Mouse (Mus musculus) stomach, embryonic 16.5 days (tissue): Measurements from ENCODE around the gene Eif2b3. TPM values are rescaled to one million over a fixed set of nuclear protein-coding genes. Genes with fewer than 3 reads are reported as not detected.

Source experiments
- ATAC-seq: fragments of 200-750 bp; cut with Nextera tagmentation; 2 replicates; pipeline ENCODE4 v1.8.0; 2017; ENCODE audit warnings: moderate number of reproducible peaks, moderate TSS enrichment; ENCODE audit not compliant: insufficient read depth, low FRiP score
- H3K27ac ChIP-seq: fragments of 300-500 bp; sonication (generic); 2 replicates; pipeline ENCODE4 v1.5.1; 2014; ENCODE audit warnings: low read length
- H3K27me3 ChIP-seq: fragments of 300-500 bp; sonication (generic); 2 replicates; pipeline ENCODE4 v1.6.1; 2014; ENCODE audit warnings: low read length, control low read depth, mixed read lengths; ENCODE audit not compliant: control insufficient read depth, insufficient read depth
- H3K36me3 ChIP-seq: fragments of 300-500 bp; sonication (generic); 2 replicates; pipeline ENCODE4 v1.6.1; 2014; ENCODE audit warnings: low read length; ENCODE audit not compliant: control insufficient read depth, insufficient read depth
- H3K4me1 ChIP-seq: fragments of 300-500 bp; sonication (generic); 2 replicates; pipeline ENCODE4 v1.6.1; 2014; ENCODE audit warnings: low read length, control low read depth, mixed read lengths; ENCODE audit not compliant: control insufficient read depth, insufficient read depth
- H3K4me2 ChIP-seq: fragments of 300-500 bp; sonication (generic); 2 replicates; pipeline ENCODE4 v1.6.1; 2014; ENCODE audit warnings: low read depth, low read length, mixed read lengths
- H3K4me3 ChIP-seq: fragments of 300-500 bp; sonication (generic); replicated peaks from 2 replicates; pipeline ENCODE4 v1.5.1; 2014; ENCODE audit warnings: mild to moderate bottlenecking, low read length
- H3K9ac ChIP-seq: fragments of 300-500 bp; sonication (generic); 2 replicates; pipeline ENCODE4 v1.6.1; 2014; ENCODE audit warnings: low read length
- H3K9me3 ChIP-seq: fragments of 300-500 bp; sonication (generic); replicated peaks from 2 replicates; pipeline ENCODE4 v1.6.1; 2016; ENCODE audit warnings: low read length, control low read depth; ENCODE audit not compliant: control insufficient read depth
- WGBS: fragments of 180-500 bp; shearing (Covaris S2); extraction: QIAGEN DNeasy Blood & Tissue Kit; methylation state at CpG from one replicate; pipeline ENCODE4 v1.1.7; 2014; 5-methylcytosine and 5-hydroxymethylcytosine counted together
- polyA plus RNA-seq: library from polyadenylated mRNA; unstranded; fragments of >200 nt; fragmentation: Nextera tagmentation; extraction: Ambion mirVana; gene quantifications from 2 replicates; pipeline ENCODE4 v1.2.1, GENCODE M21; 2015

The Eif2b3 gene
- polyA plus RNA-seq, 1 experiment from 2014 or later: 35.6 TPM

DNA sequence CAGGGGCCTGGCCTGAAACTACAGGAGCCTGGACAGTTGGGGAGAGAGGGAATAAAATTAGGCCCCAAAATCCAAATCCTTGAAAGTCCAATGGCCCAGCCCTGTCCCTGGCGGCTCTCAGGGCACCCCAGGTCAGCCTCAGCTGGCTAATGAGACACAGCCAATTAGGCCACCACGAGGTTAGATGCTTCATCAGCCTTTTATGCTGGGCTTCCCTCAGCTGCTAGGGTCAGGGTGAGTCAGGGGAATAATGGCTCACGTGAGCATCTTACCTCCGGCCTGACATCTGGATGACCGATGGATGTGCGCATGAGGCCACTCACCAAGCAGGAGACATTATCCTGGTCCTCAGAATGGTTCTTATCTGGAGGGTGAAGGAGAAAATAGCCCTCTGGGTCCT lies 111.6 kb downstream of the Eif2b3 start:
- Histone ChIP-seq H3K36me3 (peaks cover 7% of the 10 kb centered on the region; the same call in 1 of the 2 replicates), H3K4me1 (peaks cover 21% of the 10 kb centered on the region), H3K27ac (no peak overlapping the region), H3K9ac (no peak overlapping the region), H3K27me3 (0 out of 2 replicates have a peak, but pooled peaks cover 4% of the 10 kb centered on the region), H3K9me3 (no peaks in the 10 kb centered on the region), H3K4me3 (no peak overlapping the region), H3K4me2 (no peak overlapping the region)
- ATAC-seq: no peak
- WGBS: 78% methylated on average over 6 of the region's 6 CpGs

DNA sequence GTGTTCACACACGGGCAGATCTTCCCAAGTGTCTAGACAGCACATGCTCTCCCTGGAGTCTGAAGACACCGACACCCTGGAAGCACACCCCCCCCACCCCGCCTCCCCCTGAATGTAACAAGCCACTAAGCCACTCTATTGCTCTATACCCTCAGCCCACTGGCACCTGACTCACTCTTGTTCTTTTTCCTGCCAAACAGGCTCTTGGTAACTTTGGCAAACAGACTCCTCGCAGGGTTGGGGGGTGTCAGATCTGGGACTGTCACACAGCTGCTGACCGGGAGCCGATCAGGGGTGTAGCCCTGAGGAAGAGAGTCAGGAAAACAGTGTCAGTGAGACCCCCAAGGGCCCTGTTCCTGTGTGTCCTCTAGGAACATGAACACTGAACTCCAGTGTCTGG lies 112.0 kb downstream of the Eif2b3 start:
- no peak overlapping the region for H3K4me2 ChIP-seq

GRCm38 (mm10) chr4:117131890-117132793 lies 112.9 kb downstream of the Eif2b3 start:
- H3K27ac ChIP-seq: no peak overlapping the region
- 0 out of 2 replicates have a peak, but pooled peaks cover 4% of the 10 kb centered on the region for H3K27me3 ChIP-seq
- H3K4me1 ChIP-seq: peaks cover 13% of the 10 kb centered on the region
- H3K9ac ChIP-seq: peak overlapping the region; percentile 91; the same call in 1 of the 2 replicates
- ATAC-seq: no peak
- WGBS: 40% methylated on average over 7 of the region's 7 CpGs
- peak overlapping the region; percentile 61 for H3K4me3 ChIP-seq
- H3K4me2 ChIP-seq: peak overlapping the region; percentile 93
- no peaks in the 10 kb centered on the region for H3K9me3 ChIP-seq
- peaks cover 7% of the 10 kb centered on the region; the same call in 1 of the 2 replicates for H3K36me3 ChIP-seq

More for the DNA sequence above, 112.0 kb downstream of the Eif2b3 start:
- Histone ChIP-seq H3K9me3 (no peaks in the 10 kb centered on the region), H3K27ac (no peak overlapping the region), H3K4me1 (peaks cover 17% of the 10 kb centered on the region), H3K9ac (no peak overlapping the region), H3K27me3 (0 out of 2 replicates have a peak, but pooled peaks cover 4% of the 10 kb centered on the region), H3K4me3 (no peak overlapping the region), H3K36me3 (peaks cover 7% of the 10 kb centered on the region; the same call in 1 of the 2 replicates)
- no peak for ATAC-seq
- 69% methylated on average over 6 of the region's 6 CpGs for WGBS

- H3K4me2 ChIP-seq: peak overlapping the region; percentile 93
- ATAC-seq: no peak
- 0 out of 2 replicates have a peak, but pooled peaks cover 4% of the 10 kb centered on the region for H3K27me3 ChIP-seq
- H3K4me3 ChIP-seq: peak overlapping the region; percentile 61
- H3K27ac ChIP-seq: no peak overlapping the region
- H3K9ac ChIP-seq: peak overlapping the region; percentile 91
- H3K4me1 ChIP-seq: peaks cover 13% of the 10 kb centered on the region
- WGBS: 25% methylated on average over 11 of the region's 11 CpGs
- H3K9me3 ChIP-seq: no peaks in the 10 kb centered on the region
- peaks cover 7% of the 10 kb centered on the region; the same call in 1 of the 2 replicates for H3K36me3 ChIP-seq
Measured at GRCm38 (mm10) chr4:117132794-117133143, 113.6 kb downstream of the Eif2b3 start.

DNA sequence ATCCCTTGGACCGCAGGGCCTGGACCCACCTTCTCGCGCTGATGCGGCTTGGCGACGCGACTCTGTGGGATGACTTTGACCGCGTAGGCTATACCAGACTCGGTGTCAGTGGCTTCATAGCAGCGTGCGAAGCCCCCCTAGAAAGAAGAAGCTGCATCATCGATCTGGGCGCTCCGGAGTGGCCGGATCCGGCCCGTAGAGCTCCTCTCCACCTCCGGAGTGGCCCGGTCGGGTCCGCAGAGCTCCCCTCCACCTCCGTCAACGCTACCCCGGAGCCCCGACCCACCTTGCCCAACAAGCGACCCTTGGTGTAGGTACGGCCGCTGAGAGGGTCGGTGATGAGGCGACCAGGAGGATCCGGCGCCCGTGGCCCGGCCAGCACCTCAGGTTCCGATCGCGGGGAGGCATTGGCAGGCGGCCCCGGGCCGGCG lies 114.2 kb downstream of the Eif2b3 start:
- Histone ChIP-seq H3K4me2 (peak overlapping the region; percentile 93), H3K4me1 (peaks cover 13% of the 10 kb centered on the region), H3K27me3 (0 out of 2 replicates have a peak, but pooled peaks cover 4% of the 10 kb centered on the region), H3K4me3 (peak overlapping the region; percentile 61), H3K9me3 (no peaks in the 10 kb centered on the region), H3K9ac (peak overlapping the region; percentile 91), H3K27ac (no peak overlapping the region), H3K36me3 (peaks cover 5% of the 10 kb centered on the region; the same call in 1 of the 2 replicates)
- under 1% methylated on average over 42 of the region's 42 CpGs for WGBS
- peak; percentile 0; the same call in 1 of the 2 replicates for ATAC-seq

- Histone ChIP-seq H3K9ac (peak within 1 kb of the TSS; percentile 91), H3K27me3 (0 out of 2 replicates have a peak, but pooled peaks cover 4% of the 10 kb centered on the region), H3K4me3 (peak within 1 kb of the TSS; percentile 61), H3K36me3 (no peaks in the 10 kb centered on the region), H3K27ac (peak within 1 kb of the TSS; percentile 26; the same call in 1 of the 2 replicates), H3K9me3 (no peaks in the 10 kb centered on the region), H3K4me2 (peak within 1 kb of the TSS; percentile 93), H3K4me1 (peaks cover 13% of the 10 kb centered on the region)
- ATAC-seq: peak; percentile 91
- WGBS: 2% methylated on average over 48 of the region's 48 CpGs
Measured at GRCm38 (mm10) chr4:117133817-117134600, 114.8 kb downstream of the Eif2b3 start, which contains the start of gene Plk3. Gene Plk3, minus strand, starts transcription at chr4:117133963.

GRCm38 (mm10) chr4:117134601-117134995 lies 115.4 kb downstream of the Eif2b3 start:
- H3K27me3 ChIP-seq: 0 out of 2 replicates have a peak, but pooled peaks cover 4% of the 10 kb centered on the region
- H3K4me3 ChIP-seq: no peak overlapping the region
- H3K9me3 ChIP-seq: no peaks in the 10 kb centered on the region
- 26% methylated on average over 2 of the region's 2 CpGs for WGBS
- H3K4me2 ChIP-seq: no peak overlapping the region
- H3K27ac ChIP-seq: no peak overlapping the region
- H3K4me1 ChIP-seq: peaks cover 13% of the 10 kb centered on the region
- H3K9ac ChIP-seq: peak overlapping the region; percentile 61
- no peak for ATAC-seq
- H3K36me3 ChIP-seq: no peaks in the 10 kb centered on the region

GRCm38 (mm10) chr4:117136034-117136433 lies 116.8 kb downstream of the Eif2b3 start:
- H3K9me3 ChIP-seq: no peaks in the 10 kb centered on the region
- H3K9ac ChIP-seq: no peak overlapping the region
- H3K27ac ChIP-seq: peak overlapping the region; percentile 85
- H3K4me3 ChIP-seq: no peak overlapping the region
- WGBS: 23% methylated on average over 8 of the region's 8 CpGs
- 0 out of 2 replicates have a peak, but pooled peaks cover 4% of the 10 kb centered on the region for H3K27me3 ChIP-seq
- H3K36me3 ChIP-seq: no peaks in the 10 kb centered on the region
- ATAC-seq: peak; percentile 69; the same call in 1 of the 2 replicates
- peaks cover 13% of the 10 kb centered on the region for H3K4me1 ChIP-seq
- no peak overlapping the region for H3K4me2 ChIP-seq
